Mouse (Mus musculus): ENCODE data around the gene Hspg2.

- TF ChIP-seq CTCF (IDR thresholded peaks at IDR 0.05; ENCODE audit: low read depth, low read length) (no peak), POLR2A (IDR thresholded peaks at IDR 0.05; ENCODE audit: insufficient read depth, low read length) (no peak), EP300 (IDR thresholded peaks at IDR 0.05; ENCODE audit: insufficient read depth, low read depth, low read length) (no peak)
Measured at GRCm38 (mm10) chr4:137466991-137467390, 1.6 kb upstream of the Hspg2 start.
